Mouse (Mus musculus) 3134 (cell line): ENCODE measurements around the gene Slc17a9.

Experiments
- DNase-seq: peaks from one replicate; pipeline ENCODE4 v3.0.0-alpha.2; 2011; ENCODE audit warnings: low spot score; ENCODE audit not compliant: insufficient read length; ENCODE audit errors: extremely low read depth

The Slc17a9 gene

DNA sequence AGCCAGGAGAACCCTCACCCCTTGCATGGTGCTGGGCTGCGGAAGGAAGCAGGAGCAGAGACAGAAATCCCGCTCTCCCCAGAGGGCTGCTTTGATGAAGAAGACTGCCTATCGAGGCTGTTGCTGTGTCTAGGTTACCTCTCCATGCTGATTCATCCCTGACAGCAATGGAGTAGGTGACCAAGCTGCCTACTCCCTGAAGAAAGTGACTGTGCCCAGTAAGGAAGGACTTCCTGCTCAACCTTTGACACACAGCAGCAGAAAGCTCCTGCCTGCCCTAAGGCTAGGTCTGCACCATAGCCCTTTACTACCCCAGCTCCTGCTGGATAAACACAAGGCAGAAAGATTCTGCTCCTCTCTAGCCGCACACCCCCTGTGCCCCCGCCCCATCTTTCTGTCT, 23.8 kb downstream of the Slc17a9 start:
- DNase-seq, result no peak

DNA sequence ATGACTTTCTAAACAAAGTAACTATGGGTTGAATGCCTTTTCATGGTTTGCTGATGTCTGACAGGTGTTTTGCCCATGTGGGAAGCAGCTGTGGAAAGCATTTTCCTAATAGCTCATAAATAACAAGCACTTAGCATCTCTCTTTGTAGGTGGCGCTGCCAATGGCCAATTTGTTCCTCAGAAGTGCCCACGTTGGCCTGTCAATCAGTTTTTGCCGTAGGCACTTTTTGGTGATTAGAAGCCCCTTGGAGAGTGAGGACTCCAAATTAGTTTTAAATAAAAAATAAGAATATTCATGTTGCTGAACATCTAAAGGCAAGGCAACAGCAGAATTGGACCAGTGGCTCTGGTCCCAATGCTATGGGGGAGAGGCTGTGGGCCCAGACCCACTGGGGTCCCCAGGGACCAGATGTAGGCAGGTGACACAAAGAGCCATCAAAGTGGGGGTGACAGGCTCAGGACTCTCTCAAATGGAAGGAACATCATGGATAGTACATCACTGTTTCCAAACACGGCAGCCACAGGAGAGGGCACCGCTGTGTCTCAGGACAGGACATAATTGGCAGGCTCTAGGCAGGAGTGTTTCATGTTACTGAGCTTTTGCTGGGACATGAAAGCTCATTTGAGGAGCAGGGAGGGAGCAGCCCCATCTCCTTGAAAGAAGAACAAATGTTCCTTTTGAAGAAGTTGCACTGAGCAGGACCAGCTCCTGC, 30.1 kb downstream of the Slc17a9 start:
- no peak for DNase-seq

DNA sequence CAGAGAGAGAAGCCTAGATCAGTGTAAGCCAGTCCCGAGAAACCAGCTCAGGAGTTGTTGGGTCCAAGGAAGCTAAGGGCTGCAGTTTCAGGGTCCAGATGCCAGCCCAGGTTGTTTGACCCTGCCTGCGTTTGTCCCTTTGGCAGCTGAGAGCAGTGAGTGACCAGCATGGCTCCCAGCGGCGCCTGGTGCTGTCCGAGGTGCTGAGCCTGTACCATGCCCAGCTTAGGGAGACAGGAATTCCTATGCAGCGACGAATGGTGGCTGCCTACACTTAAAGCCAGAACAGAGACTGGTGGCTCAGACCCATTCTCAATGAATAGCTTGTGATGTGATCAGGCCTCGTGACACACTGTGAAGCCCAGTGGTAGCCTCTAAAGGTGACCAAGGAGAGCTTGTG, 30.8 kb downstream of the Slc17a9 start:
- DNase-seq, result peak; percentile 23

DNA sequence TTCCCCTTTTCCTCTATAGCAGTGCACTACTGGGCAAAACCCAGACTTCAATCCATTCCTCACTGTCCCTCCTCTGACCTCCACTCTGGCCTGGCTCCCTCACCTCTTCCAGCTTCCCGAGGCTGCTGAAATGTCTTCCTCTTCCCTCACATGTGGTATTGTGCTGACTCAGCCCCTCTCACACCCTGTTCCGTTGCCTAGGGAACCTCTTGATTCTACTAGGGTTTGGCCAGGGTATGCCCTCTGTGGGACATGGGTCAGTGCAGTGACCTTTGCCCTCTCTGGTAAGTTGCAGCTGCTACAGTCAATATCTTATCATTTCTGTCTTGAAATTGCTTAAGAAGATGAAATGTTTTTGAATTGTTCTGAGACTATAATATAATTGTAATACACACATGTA, 31.7 kb downstream of the Slc17a9 start:
- no peak for DNase-seq

DNA sequence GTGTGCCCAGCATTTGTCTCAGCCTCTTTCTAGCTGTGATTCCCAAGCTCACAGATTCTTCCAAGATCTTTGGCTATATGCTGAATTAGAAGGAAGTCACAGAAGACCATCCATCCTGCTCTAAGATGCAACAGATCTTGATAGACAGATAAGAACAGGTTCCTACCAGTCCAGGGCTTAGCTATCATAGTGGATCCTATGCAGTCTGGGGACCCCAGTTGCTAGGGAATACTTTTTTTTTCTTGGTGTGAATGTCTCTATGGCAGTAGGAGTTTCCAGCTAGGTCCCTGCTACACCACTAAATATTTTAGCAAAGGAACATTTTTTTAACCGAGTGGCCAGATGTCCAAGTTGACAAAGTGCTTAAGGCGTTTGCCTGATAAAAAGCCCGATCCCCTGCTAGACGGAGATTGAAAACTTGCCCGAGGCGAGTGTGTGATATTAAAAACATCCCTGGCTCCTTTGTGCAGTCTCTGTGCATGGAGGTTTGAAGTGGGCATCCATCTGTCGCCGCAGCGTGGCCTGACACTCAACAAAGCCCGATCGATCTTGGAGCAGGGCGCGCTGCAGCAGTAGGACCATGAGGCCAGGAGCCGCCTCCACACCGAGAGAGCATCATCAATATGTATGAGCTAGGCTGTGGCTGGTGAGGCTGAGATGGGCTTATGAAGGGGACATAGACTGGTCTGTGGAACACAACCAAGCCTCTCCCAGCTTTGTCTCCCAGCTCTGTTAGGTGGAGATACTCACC, 33.6 kb downstream of the Slc17a9 start:
- no peak for DNase-seq

DNA sequence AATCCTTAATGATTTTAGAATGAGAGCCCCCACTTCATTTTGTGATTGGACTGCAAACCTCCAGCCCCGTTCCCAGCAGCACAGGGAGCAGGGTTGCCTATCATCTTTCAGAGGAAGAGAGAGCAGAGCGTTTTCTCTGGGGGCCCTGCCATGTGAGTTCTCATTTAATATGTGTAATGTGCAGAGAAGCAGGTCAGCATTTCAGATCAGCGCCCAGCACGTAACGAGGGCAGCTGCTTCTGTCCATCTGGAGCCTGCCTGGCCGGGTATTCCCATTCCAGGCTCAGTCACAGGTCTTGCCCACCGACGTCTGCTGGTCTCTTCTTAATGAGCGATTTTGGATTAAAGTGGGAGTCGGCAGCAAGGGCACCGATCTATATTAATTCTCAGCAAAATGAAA, 39.9 kb downstream of the Slc17a9 start:
- DNase-seq, result no peak

DNA sequence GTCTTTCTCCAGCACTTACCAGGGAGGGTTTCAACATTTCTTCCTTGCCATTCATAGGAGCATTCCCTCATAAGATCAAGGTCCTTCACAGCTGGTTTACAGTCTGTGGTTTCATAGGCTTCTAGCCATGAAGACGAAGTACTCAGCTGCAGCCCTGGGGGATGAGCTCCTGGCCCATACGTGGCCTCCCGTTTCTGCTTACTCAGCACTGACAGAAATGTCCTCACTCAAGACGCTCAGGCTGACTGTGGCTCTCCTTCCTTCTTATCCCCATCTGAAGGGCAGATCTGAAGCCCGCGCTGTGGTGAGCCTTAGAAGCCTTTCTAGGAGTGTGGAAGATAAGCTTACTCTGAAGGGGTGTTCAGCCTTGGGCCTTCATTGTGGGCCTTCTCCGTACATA, 40.6 kb downstream of the Slc17a9 start:
- DNase-seq, result no peak

DNA sequence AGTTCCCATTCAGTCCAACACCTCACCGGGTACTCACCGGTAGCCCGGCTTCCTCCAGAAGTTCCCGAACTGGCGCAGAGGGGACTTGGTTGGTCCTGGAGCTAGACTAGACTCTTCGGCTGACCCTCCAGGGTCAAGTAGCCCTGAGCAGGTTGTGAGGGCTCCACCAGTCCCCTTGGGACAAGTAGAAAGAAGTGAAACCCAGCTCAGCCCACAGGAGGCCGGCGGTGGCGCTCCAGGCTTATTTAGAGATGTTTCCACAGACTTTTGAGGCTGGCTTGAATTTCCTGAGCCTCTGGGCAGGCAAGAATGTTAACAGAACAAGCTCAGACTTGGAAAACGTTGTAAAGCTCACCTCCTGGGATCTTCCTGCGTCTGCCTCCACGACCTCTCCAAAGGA, 50.2 kb downstream of the Slc17a9 start:
- no peak for DNase-seq

DNA sequence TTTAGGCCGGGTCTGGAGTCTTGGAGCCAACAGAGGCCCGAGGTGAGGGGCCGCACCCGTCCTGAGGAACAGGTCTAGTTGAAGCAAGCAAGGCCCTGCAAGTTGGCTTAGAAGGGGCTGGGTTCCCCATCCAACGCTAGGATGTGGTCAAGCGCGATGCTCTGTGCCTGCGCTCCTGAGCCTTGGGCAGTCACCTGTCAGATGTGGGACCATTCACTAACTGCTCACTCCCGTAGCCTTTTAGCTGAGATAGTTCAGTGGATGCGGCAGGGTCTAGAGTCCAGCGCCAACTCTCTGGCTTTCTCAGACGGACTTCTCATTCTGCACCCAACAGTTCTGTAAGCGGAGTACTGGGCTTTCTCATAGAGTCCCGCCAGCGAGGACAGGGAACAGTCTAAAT, 50.6 kb downstream of the Slc17a9 start:
- no peak for DNase-seq

DNA sequence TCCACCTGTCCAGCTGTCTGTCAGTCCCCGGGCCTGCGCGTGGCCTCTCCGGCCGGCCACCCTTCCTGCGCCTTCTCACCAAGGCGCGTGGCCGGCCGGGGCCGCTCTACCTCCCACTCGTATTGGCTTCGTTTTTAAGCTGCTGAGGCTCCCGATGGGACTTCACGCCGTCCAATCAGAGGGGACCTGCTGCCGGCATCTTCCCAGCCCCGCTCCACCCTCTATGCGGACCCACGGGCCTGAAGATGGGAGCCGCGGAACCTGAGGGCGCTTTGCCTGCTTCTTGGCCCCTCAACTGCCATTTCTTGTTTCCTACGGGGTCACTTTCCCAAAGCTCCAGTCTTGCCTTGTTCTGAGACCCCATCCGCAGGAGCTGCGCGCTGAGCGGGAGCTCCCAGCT, 51.7 kb downstream of the Slc17a9 start, which contains the start of gene Bhlhe23:
Bhlhe23 (minus strand) TSS at position 108 of the 400 bp plus-strand sequence.
- no peak for DNase-seq

DNA sequence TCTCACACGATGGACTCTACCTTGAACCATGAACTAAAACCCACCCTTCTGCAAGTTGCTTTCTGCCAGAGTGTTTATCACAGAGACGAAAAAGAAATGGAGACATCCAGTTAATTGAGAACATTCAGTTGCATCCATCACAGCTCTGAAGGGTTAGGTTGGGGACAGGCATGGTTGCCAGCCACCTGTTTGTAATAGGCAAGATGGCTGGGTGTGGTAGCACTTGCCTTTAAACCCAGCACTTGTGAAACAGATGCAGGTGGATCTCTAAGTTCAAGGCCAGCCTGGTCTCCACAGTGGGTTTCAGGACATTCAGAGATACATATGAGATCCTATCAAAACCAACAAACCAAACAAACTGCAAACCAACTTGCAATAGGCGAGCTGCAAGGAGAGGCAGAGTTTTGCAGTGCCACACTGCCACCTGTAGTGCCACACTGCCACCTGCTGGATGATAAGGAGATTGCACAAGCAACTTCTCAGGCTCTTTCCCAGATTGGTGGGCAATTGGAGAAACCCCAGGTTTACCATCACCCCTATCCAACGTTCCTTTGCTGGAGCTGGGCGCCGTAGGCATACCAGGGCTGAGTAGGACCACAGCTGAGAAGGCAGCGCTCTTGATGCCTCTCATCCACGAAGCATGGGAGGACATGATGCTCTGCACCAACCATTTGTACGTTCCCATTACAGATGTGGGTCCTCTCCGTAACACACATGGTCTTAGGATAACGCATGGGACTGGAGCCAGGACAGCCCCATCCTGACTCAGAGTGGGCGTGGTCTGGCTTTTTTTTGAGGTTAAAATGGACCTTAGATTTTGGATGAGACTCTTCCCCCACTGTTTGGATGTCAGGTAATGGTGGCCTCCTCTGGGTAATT, 54.4 kb downstream of the Slc17a9 start:
- DNase-seq, result peak; percentile 15

DNA sequence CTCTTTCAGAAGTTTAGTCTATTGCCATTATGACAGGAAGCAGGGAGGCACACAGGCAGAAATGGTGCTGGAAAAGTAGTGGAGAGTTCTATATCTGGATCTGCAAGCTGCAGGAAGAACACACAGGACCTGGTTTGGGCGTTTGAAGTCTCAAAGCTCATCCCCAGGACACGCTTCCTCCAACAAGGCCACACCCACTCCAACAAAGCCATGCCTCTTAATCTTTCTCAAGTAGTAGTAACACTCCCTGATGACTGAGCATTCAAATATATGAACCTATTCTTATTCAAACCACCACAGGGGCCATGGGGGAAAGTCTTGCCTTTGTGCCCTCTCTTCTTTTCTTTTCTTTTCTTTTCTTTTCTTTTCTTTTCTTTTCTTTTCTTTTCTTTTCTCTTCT, 55.2 kb downstream of the Slc17a9 start:
- no peak for DNase-seq

DNA sequence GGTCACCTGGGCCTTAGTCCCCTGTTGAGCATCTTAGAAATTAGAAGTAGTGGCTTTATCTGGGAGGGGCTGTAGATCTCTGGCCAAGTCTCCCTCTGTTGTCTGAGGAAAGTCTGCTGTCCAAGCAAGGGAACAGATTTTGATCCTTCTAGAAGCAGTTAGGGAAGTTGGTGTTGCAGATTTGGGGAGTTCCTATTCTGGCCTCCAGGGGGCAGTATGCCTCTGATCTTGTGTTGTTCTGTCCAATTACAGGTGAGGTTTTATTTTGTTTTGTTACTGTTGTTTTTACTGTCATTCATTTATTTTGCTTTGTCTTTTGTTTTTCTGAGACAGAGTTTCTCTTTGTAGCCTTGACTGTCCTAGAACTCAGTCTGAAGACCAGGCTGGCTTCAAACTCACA, 61.7 kb downstream of the Slc17a9 start:
- DNase-seq, result no peak

DNA sequence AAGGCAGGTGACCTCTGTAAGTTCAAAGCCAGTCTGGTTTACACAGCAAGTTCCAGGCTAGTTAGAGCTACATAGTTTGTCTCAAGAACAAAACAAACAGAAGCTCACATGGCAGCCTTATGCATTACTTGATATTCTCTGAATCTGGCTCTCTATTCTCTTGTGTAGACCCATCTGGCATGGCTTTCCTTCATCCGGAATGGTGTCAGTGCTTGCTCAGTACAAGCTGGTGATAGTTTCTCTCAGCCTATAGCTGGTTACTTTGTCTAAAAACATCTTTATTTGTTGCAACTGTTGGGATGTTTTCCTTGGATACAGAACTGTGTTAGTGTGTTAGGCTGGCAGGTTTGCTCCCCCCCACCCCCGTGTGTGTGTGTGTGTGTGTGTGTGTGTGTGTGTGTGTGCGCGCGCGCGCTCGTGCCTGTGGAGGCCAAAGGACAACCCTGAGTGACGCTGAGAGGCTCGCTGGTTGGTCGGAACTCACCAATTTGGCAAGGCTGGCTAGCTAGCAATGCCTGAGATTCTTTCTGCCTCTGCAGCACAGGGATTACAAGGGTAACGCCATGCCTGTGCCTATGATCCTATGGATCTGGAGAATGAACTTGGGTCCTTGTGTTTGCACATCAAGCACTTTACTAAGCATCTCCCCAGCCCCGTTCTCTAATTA, 62.6 kb downstream of the Slc17a9 start:
- DNase-seq, result no peak

DNA sequence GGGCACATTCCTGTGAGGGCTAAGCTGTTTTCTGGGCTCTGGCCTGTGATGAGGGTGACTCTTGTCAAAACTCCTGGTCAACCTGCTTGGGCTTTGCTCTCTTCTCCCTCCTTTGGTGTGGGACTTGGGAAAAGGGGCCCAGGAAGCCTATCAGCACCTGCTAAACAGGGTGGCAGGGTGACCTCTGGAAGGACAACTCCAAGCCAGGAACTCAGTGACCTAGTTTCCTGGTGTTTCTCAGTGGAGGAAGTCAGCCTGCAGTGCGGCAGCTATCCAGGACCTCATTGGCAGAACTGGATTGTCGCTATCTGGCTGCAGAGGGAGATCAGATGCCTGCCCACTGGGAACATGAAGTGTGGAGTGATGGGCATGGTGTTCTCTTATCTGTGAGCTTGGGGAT, 63.3 kb downstream of the Slc17a9 start:
- DNase-seq, result no peak

DNA sequence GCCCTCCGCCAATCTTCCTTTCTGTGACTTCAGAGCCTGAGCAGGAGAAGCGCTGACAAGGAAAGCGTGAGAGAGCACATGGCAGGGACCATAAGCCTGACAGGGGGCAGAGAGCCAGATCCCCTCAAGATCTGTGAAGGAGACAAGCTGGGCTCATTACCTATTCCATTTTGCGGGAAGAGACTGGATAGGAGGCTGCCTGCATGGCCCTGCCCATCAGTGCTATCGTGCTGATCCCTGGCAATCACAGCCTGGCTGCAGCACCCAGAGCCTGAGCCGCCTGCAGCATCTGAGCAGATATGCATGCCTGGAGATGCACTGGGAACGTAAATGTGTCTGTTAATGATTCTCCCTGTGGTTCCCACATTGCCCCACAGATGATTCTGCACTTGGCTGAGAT, 63.8 kb downstream of the Slc17a9 start:
- no peak for DNase-seq

DNA sequence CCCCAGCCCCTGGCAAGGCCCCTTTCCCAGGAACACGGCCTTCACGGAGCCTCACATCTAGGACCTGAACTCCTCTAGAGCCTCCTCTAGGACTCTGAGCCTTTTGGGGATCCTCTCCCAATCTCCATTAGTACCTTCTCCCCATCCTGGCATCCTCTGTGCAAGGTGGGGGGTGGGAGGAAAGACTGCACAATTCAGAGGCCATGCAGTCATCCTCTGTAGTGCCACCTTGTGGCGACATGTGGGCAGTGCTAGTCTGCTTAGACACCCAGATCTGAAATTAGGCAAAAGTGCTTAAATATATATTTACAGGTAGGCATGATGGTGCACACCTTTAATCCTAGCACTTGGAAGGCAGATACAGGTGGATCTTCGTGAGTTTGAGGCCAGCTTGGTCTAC, 66.6 kb downstream of the Slc17a9 start:
- no peak for DNase-seq
